Mouse (Mus musculus): Measurements from ENCODE around the gene Itga6. TPM values are rescaled to one million over a fixed set of nuclear protein-coding genes. Genes with fewer than 3 reads are reported as not detected.
"Not testable (repeated sequence)": the region's sequence is repeated elsewhere in the genome, so short reads cannot be mapped to it uniquely, and the experiment has no call there.

Itga6 gene
- total and polyA plus RNA-seq, 2 experiments from 2014 or later: 16.8 to 52.3 TPM

GRCm38 (mm10) chr2:71898335-71898856 lies 153.0 kb downstream of the Itga6 start:
- Histone ChIP-seq H3K4me1 (ENCODE audit: insufficient read depth) (no peaks in the 10 kb centered on the region), H3K36me3 (ENCODE audit: insufficient read depth) (peaks cover 17% of the 10 kb centered on the region), H3K9ac (no peak overlapping the region), H3K4me2 (ENCODE audit: low read depth) (no peak overlapping the region), H3K27ac (ENCODE audit: low read depth, low read length) (no peak overlapping the region), H3K4me3 (ENCODE audit: low read depth, low read length) (no peak overlapping the region), H3K9me3 (ENCODE audit: low read length) (no peaks in the 10 kb centered on the region), H3K27me3 (ENCODE audit: insufficient read depth, low read length) (no peaks in the 10 kb centered on the region)
- TF ChIP-seq CTCF (IDR thresholded peaks at IDR 0.05; ENCODE audit: low read depth): peak; percentile 88
- WGBS: 54% methylated on average over 8 of the region's 8 CpGs
- DNase-seq (peak; percentile 79), ATAC-seq (no peak)

- no peak overlapping the region for H3K4me2 ChIP-seq (ENCODE audit: low read depth)
- WGBS: 66% methylated on average over 15 of the region's 15 CpGs
These were observed 154.5 kb downstream of the Itga6 start for GRCm38 (mm10) chr2:71899886-71900285.

GRCm38 (mm10) chr2:71905154-71905553 lies 159.7 kb downstream of the Itga6 start:
- 94% methylated on average over 7 of the region's 7 CpGs for WGBS

More at GRCm38 (mm10) chr2:71899886-71900285, 154.5 kb downstream of the Itga6 start:
- H3K36me3 ChIP-seq (ENCODE audit: insufficient read depth): peaks cover 15% of the 10 kb centered on the region
- ATAC-seq: no peak
- H3K4me3 ChIP-seq (ENCODE audit: low read depth, low read length): no peak overlapping the region
- DNase-seq: no peak
- TF ChIP-seq CTCF (IDR thresholded peaks at IDR 0.05; ENCODE audit: low read depth): no peak
- H3K9ac ChIP-seq: no peak overlapping the region
- H3K4me1 ChIP-seq (ENCODE audit: insufficient read depth): no peaks in the 10 kb centered on the region
- H3K27ac ChIP-seq (ENCODE audit: low read depth, low read length): no peak overlapping the region
- H3K27me3 ChIP-seq (ENCODE audit: insufficient read depth, low read length): no peaks in the 10 kb centered on the region
- no peaks in the 10 kb centered on the region for H3K9me3 ChIP-seq (ENCODE audit: low read length)

GRCm38 (mm10) chr2:71906356-71906755 lies 160.9 kb downstream of the Itga6 start:
- H3K9me3 ChIP-seq (ENCODE audit: low read length); H3K27ac ChIP-seq (ENCODE audit: low read depth, low read length); H3K4me3 ChIP-seq (ENCODE audit: low read depth, low read length); H3K4me2 ChIP-seq (ENCODE audit: low read depth); H3K27me3 ChIP-seq (ENCODE audit: insufficient read depth, low read length); H3K4me1 ChIP-seq (ENCODE audit: insufficient read depth); DNase-seq; H3K36me3 ChIP-seq (ENCODE audit: insufficient read depth); ATAC-seq; H3K9ac ChIP-seq: not testable (repeated sequence)
- WGBS: 93% methylated on average over 8 of the region's 8 CpGs

More at GRCm38 (mm10) chr2:71905154-71905553, 159.7 kb downstream of the Itga6 start:
- Histone ChIP-seq H3K9me3 (ENCODE audit: low read length) (no peaks in the 10 kb centered on the region), H3K27ac (ENCODE audit: low read depth, low read length) (no peak overlapping the region), H3K4me2 (ENCODE audit: low read depth) (no peak overlapping the region), H3K4me1 (ENCODE audit: insufficient read depth) (no peaks in the 10 kb centered on the region), H3K36me3 (ENCODE audit: insufficient read depth) (peaks cover 11% of the 10 kb centered on the region), H3K4me3 (ENCODE audit: low read depth, low read length) (no peak overlapping the region), H3K9ac (no peak overlapping the region), H3K27me3 (ENCODE audit: insufficient read depth, low read length) (no peaks in the 10 kb centered on the region)
- ATAC-seq: no peak
- no peak for TF ChIP-seq CTCF (IDR thresholded peaks at IDR 0.05; ENCODE audit: low read depth)
- DNase-seq: no peak

Other genes with a start within 250 kb of the Itga6 start
- 73.5 and 80.2 TPM in 2 replicates for gene Dlx1, start 217.5 kb upstream of the Itga6 start, total RNA-seq (2014; rRNA removed)
- 105 and 139 TPM in 2 replicates for gene Dlx1, start 217.5 kb upstream of the Itga6 start, polyA plus RNA-seq (2015; fragmentation: Nextera tagmentation; extraction: Ambion mirVana)
- 19.3 and 28.1 TPM in 2 replicates for gene Dlx2, start 198.9 kb upstream of the Itga6 start, total RNA-seq (2014; rRNA removed)
- 40.0 and 43.1 TPM in 2 replicates for gene Dlx2, start 198.9 kb upstream of the Itga6 start, polyA plus RNA-seq (2015; fragmentation: Nextera tagmentation; extraction: Ambion mirVana)
- gene Pdk1, start 127.6 kb downstream of the Itga6 start, total RNA-seq (2014; rRNA removed): 42.0 and 46.7 TPM in 2 replicates
- 15.3 and 20.8 TPM in 2 replicates for gene Pdk1, start 127.6 kb downstream of the Itga6 start, polyA plus RNA-seq (2015; fragmentation: Nextera tagmentation; extraction: Ambion mirVana)
- gene Rapgef4, start 235.6 kb downstream of the Itga6 start, total RNA-seq (2014; rRNA removed): 46.4 and 58.7 TPM in 2 replicates
- 15.8 and 27.0 TPM in 2 replicates for gene Rapgef4, start 235.6 kb downstream of the Itga6 start, polyA plus RNA-seq (2015; fragmentation: Nextera tagmentation; extraction: Ambion mirVana)